Mouse (Mus musculus): ENCODE measurements around the gene Olfr1036.

- TF ChIP-seq CTCF (conservative IDR thresholded peaks at IDR 0.05; ENCODE audit: low read length) (no peak), POU5F1 (IDR thresholded peaks at IDR 0.05; ENCODE audit: borderline replicate concordance, low read length) (no peak), NANOG (IDR thresholded peaks at IDR 0.05; ENCODE audit: borderline replicate concordance, low read length) (no peak)
Observed at GRCm38 (mm10) chr2:86045561-86045960, 28.2 kb upstream of the Olfr1036 start, which contains the start of gene Olfr1034.

Data from E14TG2a.4 (cell line).